Comparison of ENCODE assay signal across 19 mouse cellular contexts in the genomic region with DNA sequence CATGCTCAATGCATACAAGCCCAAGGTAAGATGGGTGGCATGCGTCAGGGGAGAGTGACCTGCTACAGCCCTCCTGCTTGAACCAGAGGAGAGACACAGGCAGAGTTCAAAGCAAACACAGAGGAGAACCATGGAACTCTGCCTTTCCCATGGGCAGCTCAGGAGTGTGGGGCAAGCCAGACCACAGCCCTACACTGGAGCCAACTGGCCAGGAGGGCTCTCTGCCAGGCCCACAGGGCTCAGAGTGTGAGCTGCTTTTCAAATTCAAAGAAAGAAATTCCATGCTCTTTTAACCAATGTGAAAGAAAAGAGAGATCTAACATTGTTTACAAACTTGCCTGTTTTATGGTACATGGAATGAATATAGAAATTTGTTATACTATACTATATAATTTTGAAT. TPM values are rescaled to one million over a fixed set of nuclear protein-coding genes. Genes with fewer than 3 reads are reported as not detected.
"Had no signal": no experiment of that assay in that cellular context is flagged by ENCODE, and none has a peak within 500 bp of the region (broad histone marks: within the 10 kb centered on the region; RNA-seq: fewer than 3 reads in every experiment).

No protein-coding gene starts in this region.

- H3K9ac ChIP-seq: limb, embryonic 12.5 days; liver, embryonic 13.5 days; liver, postnatal 0 days; lung, embryonic 15.5 days; midbrain, embryonic 13.5 days; neural tube, embryonic 15.5 days had no signal

- DNase-seq: kidney, postnatal 14 days; liver; liver, embryonic 13.5 days; liver, postnatal 0 days; right cerebral cortex, adult 18-20 months; right cerebral cortex, postnatal 25 days; thymus, postnatal 4 days had no signal

- H3K4me2 ChIP-seq: limb, embryonic 12.5 days; liver, embryonic 13.5 days; lung, embryonic 15.5 days; midbrain, embryonic 13.5 days; neural tube, embryonic 15.5 days had no signal

- ATAC-seq: liver, postnatal 0 days; midbrain, embryonic 13.5 days had no signal

- H3K4me3 ChIP-seq: left cerebral cortex, adult 2 months; limb, embryonic 12.5 days; liver, embryonic 13.5 days; lung, embryonic 15.5 days; midbrain, embryonic 13.5 days; myocyte; neural tube, embryonic 15.5 days had no signal

- H3K27me3 ChIP-seq: liver, embryonic 13.5 days; lung, embryonic 15.5 days; midbrain, embryonic 13.5 days; neural tube, embryonic 15.5 days had no signal

- H3K4me1 ChIP-seq: liver, embryonic 13.5 days had no signal

- H3K36me3 ChIP-seq: limb, embryonic 12.5 days; liver, embryonic 13.5 days; midbrain, embryonic 13.5 days; neural tube, embryonic 15.5 days had no signal

- H3K27ac ChIP-seq: left cerebral cortex, adult 2 months; limb, embryonic 12.5 days; liver, embryonic 13.5 days; lung, embryonic 15.5 days; midbrain, embryonic 13.5 days; neural tube, embryonic 15.5 days; stomach, postnatal 0 days had no signal

- H3K9me3 ChIP-seq: limb, embryonic 12.5 days; liver, embryonic 13.5 days; lung, embryonic 15.5 days; midbrain, embryonic 13.5 days; neural tube, embryonic 15.5 days had no signal

RNA-seq across cellular contexts. Expression of gene Ube2u, which starts 52.5 kb away (rescaled TPM):
- total RNA-seq: layer of hippocampus, postnatal 25 days; left cerebral cortex, adult 2 months; left cerebral cortex, postnatal 25 days; megakaryocyte-erythroid progenitor cell, adult 5-6 weeks had no signal
- polyA plus RNA-seq: large intestine, adult 2 months; myocyte; small intestine, adult 2 months had no signal
